Mouse (Mus musculus): ENCODE measurements around the gene Pomgnt2. TPM values are rescaled to one million over a fixed set of nuclear protein-coding genes. Genes with fewer than 3 reads are reported as not detected.
A peak's percentile ranks its signal among the peaks of the same experiment; 100 is the strongest.

Gene Pomgnt2
- polyA plus RNA-seq, 1 experiment from 2014 or later, result 2.9 TPM

DNA sequence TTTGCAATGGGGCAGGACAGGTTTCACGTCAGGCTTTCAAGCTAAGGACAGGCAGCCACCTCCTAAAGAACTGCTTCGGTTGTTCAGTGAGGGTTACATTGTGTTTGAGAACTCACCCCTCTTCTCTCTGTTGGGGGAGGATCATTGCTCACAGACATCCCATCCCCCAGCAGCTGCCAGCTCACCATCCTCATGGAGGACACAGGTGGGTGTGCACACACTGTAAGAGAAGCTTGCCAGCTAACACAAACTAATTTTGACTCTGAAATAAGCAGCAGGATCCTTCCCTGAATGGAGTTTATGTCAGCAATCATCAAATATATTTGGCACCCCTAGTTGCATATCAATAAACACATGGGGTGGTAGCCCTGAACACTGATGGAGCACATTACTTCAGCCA is 15.9 kb upstream of the Pomgnt2 start:
- Histone ChIP-seq H3K27ac (replicated peaks) (no peak overlapping the region), H3K9ac (no peak overlapping the region), H3K4me3 (replicated peaks) (no peak overlapping the region), H3K4me2 (no peak overlapping the region), H3K4me1 (replicated peaks) (no peaks in the 10 kb centered on the region), H3K36me3 (replicated peaks) (no peaks in the 10 kb centered on the region), H3K27me3 (no peaks in the 10 kb centered on the region), H3K9me3 (replicated peaks) (no peaks in the 10 kb centered on the region)
- ATAC-seq (ENCODE audit: insufficient read depth), result no peak
- WGBS (ENCODE audit: insufficient replicate concordance), result 69% methylated on average over 2 of the region's 2 CpGs

DNA sequence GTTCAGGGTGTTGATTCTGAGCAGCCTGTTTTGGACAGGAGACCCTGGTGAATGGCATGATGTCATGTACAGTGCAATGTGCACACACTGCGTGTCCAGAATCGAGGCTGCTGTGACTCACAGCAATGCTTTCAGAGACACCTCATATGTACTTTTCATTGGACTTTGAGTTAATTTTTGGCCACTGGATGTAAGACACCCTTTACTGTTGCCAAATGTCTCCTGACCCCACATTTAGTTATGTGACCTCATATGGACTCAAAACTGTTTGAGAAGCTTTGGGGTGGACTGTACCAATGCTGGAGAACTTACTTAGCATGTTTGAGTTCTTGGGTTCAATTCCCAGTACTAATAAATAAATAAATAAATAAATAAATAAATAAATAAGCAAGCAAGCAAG is 13.8 kb upstream of the Pomgnt2 start:
- Histone ChIP-seq H3K27me3 (no peaks in the 10 kb centered on the region), H3K4me1 (replicated peaks) (no peaks in the 10 kb centered on the region), H3K9ac (no peak overlapping the region), H3K36me3 (replicated peaks) (no peaks in the 10 kb centered on the region), H3K27ac (replicated peaks) (no peak overlapping the region), H3K9me3 (replicated peaks) (no peaks in the 10 kb centered on the region), H3K4me3 (replicated peaks) (no peak overlapping the region), H3K4me2 (no peak overlapping the region)
- ATAC-seq (ENCODE audit: insufficient read depth), result no peak
- WGBS (ENCODE audit: insufficient replicate concordance), result 53% methylated on average over 2 of the region's 2 CpGs

DNA sequence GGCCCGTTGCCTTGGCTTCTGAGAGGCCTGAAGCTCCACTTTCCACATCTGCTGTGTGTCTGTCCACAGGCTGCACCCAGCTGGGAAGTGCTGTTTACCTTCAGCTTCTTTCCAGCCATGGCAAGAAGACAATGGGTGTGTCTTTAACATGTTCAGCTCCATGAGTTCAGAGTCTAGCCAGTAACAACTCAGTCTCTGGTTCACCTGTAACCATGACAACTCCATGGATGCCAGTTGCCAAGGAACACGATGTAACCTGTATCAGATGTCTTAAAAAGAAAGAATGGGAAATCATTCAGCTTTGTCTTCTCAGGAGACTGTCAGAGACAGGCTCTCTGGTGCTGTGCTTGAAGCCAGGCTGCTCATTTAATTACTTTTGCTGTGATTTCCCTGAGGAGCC is 12.0 kb upstream of the Pomgnt2 start:
- Histone ChIP-seq H3K36me3 (replicated peaks) (no peaks in the 10 kb centered on the region), H3K27ac (replicated peaks) (no peak overlapping the region), H3K4me2 (no peak overlapping the region), H3K9ac (no peak overlapping the region), H3K27me3 (no peaks in the 10 kb centered on the region), H3K4me1 (replicated peaks) (no peaks in the 10 kb centered on the region), H3K9me3 (replicated peaks) (no peaks in the 10 kb centered on the region), H3K4me3 (replicated peaks) (no peak overlapping the region)
- ATAC-seq (ENCODE audit: insufficient read depth), result no peak
- 27% methylated on average over 2 of the region's 2 CpGs for WGBS (ENCODE audit: insufficient replicate concordance)

DNA sequence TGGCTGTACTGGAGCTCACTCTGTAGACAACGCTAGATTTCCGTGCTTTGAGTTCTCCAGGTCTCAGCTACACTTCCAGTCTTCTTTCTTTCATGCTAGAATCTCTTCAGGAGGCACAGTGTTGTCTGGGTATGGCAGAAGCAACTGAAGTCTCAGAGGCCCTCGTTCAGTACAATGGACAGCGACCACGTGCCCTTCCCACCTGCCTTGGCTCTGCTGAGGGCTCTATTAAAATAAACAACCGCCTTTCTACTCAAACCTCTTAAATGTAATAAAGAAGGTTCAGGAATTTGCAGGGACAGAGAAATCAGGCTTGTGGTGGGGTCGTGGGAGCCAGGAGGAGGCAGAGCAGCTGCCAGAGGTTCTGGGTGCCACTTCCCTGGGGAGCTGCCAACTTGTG is 9.7 kb upstream of the Pomgnt2 start:
- H3K4me3 ChIP-seq (replicated peaks), result no peak overlapping the region
- H3K27ac ChIP-seq (replicated peaks), result no peak overlapping the region
- 10% methylated on average over 7 of the region's 7 CpGs for WGBS (ENCODE audit: insufficient replicate concordance)
- H3K27me3 ChIP-seq, result no peaks in the 10 kb centered on the region
- H3K9me3 ChIP-seq (replicated peaks), result no peaks in the 10 kb centered on the region
- H3K4me1 ChIP-seq (replicated peaks), result no peaks in the 10 kb centered on the region
- no peak for ATAC-seq (ENCODE audit: insufficient read depth)
- no peaks in the 10 kb centered on the region for H3K36me3 ChIP-seq (replicated peaks)
- no peak overlapping the region for H3K4me2 ChIP-seq
- no peak overlapping the region for H3K9ac ChIP-seq

DNA sequence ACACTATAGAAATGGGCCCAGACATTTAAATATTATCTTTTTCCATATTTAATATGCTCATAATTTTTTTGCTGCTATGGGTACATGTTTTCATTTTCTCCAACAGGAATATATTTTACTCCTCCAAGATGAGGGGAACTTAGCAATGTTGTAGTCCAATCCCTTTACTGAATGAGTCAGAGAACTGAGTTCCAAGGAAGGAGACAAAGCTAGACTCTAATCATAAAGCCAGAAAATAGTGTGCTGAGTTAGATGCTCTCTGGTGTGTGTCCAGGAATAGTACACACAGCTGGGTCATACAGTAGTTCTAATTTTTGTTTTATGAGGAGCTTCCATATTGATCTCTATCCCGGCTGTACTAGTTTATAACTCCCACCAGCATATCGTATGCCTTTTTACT is 9.3 kb upstream of the Pomgnt2 start:
- no peak overlapping the region for H3K9ac ChIP-seq
- 62% methylated on average over 2 of the region's 2 CpGs for WGBS (ENCODE audit: insufficient replicate concordance)
- H3K4me3 ChIP-seq (replicated peaks), result no peak overlapping the region
- H3K27ac ChIP-seq (replicated peaks), result no peak overlapping the region
- no peaks in the 10 kb centered on the region for H3K36me3 ChIP-seq (replicated peaks)
- ATAC-seq (ENCODE audit: insufficient read depth), result no peak
- H3K9me3 ChIP-seq (replicated peaks), result no peaks in the 10 kb centered on the region
- no peak overlapping the region for H3K4me2 ChIP-seq
- no peaks in the 10 kb centered on the region for H3K27me3 ChIP-seq
- H3K4me1 ChIP-seq (replicated peaks), result no peaks in the 10 kb centered on the region

DNA sequence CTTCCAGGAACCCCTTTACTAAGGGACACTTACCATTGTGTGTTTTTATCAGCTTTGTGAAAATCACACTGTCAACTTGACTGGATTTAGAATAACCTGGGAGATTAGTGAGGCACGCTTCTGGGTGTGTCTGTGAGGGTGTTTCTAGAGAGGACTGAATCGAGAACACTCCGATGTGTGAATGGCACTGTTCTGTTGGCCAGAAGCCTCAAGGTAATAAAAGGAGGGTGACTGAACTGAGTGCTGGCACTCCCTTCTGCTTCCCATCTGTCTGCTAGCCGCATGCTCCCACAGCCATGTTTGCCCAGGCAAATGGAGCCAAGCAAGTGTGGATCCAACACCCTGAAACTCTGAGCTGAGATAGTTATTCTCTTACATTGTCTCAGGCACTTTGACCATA is 1.1 kb upstream of the Pomgnt2 start:
- H3K4me1 ChIP-seq (replicated peaks), result peaks cover 4% of the 10 kb centered on the region; the same call in 1 of the 2 replicates
- H3K9ac ChIP-seq, result no peak overlapping the region
- ATAC-seq (ENCODE audit: insufficient read depth), result no peak
- H3K27me3 ChIP-seq, result peaks cover 17% of the 10 kb centered on the region
- H3K4me3 ChIP-seq (replicated peaks), result no peak overlapping the region
- no peak overlapping the region for H3K4me2 ChIP-seq
- no peaks in the 10 kb centered on the region for H3K36me3 ChIP-seq (replicated peaks)
- H3K9me3 ChIP-seq (replicated peaks), result no peaks in the 10 kb centered on the region
- 54% methylated on average over 4 of the region's 4 CpGs for WGBS (ENCODE audit: insufficient replicate concordance)
- H3K27ac ChIP-seq (replicated peaks), result no peak overlapping the region

DNA sequence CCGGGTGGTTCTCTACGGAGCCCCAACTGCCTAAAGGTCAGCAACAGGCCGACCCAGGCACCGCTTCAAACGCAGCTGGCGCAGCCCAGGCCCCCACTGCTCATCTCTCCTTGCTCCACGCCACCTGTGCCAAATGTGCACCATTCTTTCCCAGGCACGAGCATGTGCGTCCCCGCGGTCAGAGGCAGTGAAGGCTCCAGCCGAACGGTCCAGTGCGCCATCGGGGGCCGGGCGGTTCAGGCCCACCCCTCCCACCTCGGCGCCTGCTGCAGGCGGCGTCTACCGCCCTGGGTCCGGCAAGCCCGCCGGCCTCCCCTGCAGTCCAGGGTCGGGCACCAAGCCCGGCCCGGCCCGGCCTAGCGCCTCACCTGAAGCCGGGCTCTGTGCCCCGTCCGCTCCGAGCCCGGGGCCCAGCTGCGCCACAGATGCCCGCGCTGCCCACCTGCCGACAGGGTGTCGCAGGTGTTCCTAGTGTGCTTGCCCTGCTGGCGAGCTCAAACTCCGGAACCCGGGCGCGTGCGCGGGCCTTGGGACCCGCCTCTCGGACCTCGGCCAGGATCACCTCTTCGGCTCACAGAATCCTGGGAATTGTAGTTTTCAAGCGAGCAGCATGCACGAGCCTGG is 1.3 kb downstream of the Pomgnt2 start:
- Histone ChIP-seq H3K4me1 (replicated peaks) (peaks cover 4% of the 10 kb centered on the region; the same call in 1 of the 2 replicates), H3K4me3 (replicated peaks) (peak overlapping the region; percentile 63), H3K27ac (replicated peaks) (no peak overlapping the region), H3K36me3 (replicated peaks) (no peaks in the 10 kb centered on the region), H3K9me3 (replicated peaks) (no peaks in the 10 kb centered on the region), H3K27me3 (peaks cover 17% of the 10 kb centered on the region), H3K9ac (peak overlapping the region; percentile 39), H3K4me2 (peak overlapping the region; percentile 71)
- WGBS (ENCODE audit: insufficient replicate concordance), result under 1% methylated on average over 53 of the region's 53 CpGs
- peak; percentile 49 for ATAC-seq (ENCODE audit: insufficient read depth)

DNA sequence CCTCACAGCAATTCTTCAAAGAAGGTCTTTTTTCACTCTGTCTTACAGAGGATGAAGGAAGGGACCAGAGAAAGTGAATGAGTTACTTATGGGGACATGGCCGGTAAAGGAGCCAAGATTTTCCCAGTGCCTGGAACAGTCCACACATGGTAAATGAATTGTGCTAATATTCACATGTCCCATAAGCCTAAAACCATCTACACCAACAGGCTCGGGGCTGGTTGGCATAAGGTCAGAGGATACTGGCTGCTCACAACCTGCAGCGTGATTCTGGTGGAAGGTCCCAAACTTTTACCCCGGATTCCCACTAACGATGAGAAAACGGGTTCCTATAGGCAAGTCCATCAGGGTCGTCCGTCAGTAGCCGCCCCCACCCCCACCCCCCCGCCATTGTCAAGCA is 1.8 kb downstream of the Pomgnt2 start:
- ATAC-seq (ENCODE audit: insufficient read depth), result no peak
- peak overlapping the region; percentile 39; the same call in 1 of the 2 replicates for H3K9ac ChIP-seq

DNA sequence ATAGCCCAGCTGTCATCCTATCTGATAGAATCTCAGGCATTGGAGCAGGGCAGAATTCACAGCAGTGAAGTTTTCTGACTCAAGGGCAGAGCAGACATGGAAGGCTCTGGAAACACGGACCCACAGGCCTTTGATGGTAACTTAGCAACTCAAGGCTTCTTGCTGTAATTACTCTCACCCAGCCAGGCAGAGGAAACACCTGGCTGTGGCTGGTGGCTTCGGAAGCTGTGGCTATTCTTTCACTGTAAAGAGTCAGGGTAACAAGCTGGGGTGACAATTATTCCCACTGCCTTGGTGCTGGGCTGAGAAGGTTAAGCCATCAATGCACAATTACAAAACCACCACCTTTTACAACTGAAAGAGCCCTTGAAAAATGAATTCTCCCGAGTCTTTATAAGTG is 3.9 kb downstream of the Pomgnt2 start:
- Histone ChIP-seq H3K36me3 (replicated peaks) (no peaks in the 10 kb centered on the region), H3K9me3 (replicated peaks) (no peaks in the 10 kb centered on the region), H3K27me3 (peaks cover 17% of the 10 kb centered on the region), H3K4me2 (no peak overlapping the region), H3K9ac (no peak overlapping the region), H3K4me1 (replicated peaks) (peaks cover 4% of the 10 kb centered on the region; the same call in 1 of the 2 replicates), H3K27ac (replicated peaks) (no peak overlapping the region), H3K4me3 (replicated peaks) (no peak overlapping the region)
- no peak for ATAC-seq (ENCODE audit: insufficient read depth)
- 24% methylated on average over 3 of the region's 3 CpGs for WGBS (ENCODE audit: insufficient replicate concordance)

More for the DNA sequence above, 1.8 kb downstream of the Pomgnt2 start:
- Histone ChIP-seq H3K27me3 (peaks cover 17% of the 10 kb centered on the region), H3K4me1 (replicated peaks) (peaks cover 4% of the 10 kb centered on the region; the same call in 1 of the 2 replicates), H3K4me3 (replicated peaks) (peak overlapping the region; percentile 63), H3K36me3 (replicated peaks) (no peaks in the 10 kb centered on the region), H3K4me2 (peak overlapping the region; percentile 71), H3K27ac (replicated peaks) (no peak overlapping the region), H3K9me3 (replicated peaks) (no peaks in the 10 kb centered on the region)
- WGBS (ENCODE audit: insufficient replicate concordance), result 17% methylated on average over 10 of the region's 10 CpGs

DNA sequence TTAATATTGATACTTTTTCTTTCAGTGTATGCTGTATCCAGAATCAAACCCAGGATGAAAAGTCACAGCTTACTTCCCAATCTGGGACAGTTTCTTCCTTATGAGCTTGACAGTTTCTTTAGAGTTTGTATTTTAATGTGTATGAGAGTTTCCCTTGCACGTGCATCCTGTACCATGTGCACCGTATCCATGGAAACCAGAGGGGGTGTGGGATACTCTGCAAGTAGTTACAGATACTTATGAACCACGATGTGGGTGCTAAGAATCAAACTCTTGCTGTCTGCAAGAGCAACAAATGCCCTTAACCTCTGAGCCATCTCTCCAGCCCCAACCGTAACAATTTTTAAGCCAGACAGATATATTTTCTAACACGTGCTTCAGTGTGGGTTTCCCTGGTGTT is 5.9 kb downstream of the Pomgnt2 start:
- Histone ChIP-seq H3K9me3 (replicated peaks) (no peaks in the 10 kb centered on the region), H3K4me1 (replicated peaks) (peaks cover 4% of the 10 kb centered on the region; the same call in 1 of the 2 replicates), H3K4me3 (replicated peaks) (no peak overlapping the region), H3K27me3 (peaks cover 13% of the 10 kb centered on the region), H3K9ac (no peak overlapping the region), H3K4me2 (no peak overlapping the region), H3K27ac (replicated peaks) (no peak overlapping the region), H3K36me3 (replicated peaks) (no peaks in the 10 kb centered on the region)
- WGBS (ENCODE audit: insufficient replicate concordance), result 54% methylated on average over 5 of the region's 5 CpGs
- ATAC-seq (ENCODE audit: insufficient read depth), result no peak

DNA sequence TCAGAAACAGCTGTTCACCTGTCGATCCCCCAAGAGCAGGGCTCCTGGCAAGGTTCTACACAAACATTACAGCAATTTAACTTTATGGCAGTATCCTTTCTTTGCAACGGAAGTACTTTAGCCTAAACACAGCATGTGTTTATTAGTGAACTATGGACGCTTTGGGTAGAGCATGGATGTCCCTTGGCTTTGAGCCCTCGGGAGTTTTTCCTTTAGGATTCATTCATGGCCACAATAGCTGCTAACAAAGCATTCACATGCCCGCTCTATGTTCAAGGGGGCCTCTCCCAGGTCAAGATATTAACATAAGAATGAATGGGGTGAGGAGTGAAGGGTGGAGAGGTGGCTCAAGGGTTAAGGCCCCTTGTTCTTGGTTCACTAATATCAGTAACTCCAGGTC is 7.4 kb downstream of the Pomgnt2 start:
- 59% methylated on average over 5 of the region's 5 CpGs for WGBS (ENCODE audit: insufficient replicate concordance)
- Histone ChIP-seq H3K36me3 (replicated peaks) (no peaks in the 10 kb centered on the region), H3K9me3 (replicated peaks) (no peaks in the 10 kb centered on the region), H3K9ac (no peak overlapping the region), H3K27me3 (no peaks in the 10 kb centered on the region), H3K4me1 (replicated peaks) (peaks cover 4% of the 10 kb centered on the region; the same call in 1 of the 2 replicates), H3K4me2 (no peak overlapping the region), H3K4me3 (replicated peaks) (no peak overlapping the region), H3K27ac (replicated peaks) (no peak overlapping the region)
- ATAC-seq (ENCODE audit: insufficient read depth), result no peak

DNA sequence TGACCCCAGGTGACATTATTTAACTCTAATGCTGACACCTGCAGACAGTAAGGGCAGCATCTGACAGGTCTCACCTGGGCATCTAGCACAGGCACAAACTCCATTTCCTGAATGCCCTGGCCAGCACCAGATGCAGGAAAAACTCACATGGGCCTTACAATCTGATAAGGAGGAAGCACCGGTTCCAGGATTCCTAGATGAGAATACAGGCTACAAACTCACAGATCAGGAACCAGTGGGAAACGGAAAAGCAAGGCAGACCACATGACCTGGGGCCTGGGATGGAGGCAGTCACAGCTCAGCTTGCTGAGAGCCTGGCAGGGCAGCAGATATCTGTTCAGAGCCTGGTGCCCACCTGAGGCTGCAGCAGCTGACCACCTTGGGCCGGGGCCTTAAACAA is 8.0 kb downstream of the Pomgnt2 start:
- no peak overlapping the region for H3K4me3 ChIP-seq (replicated peaks)
- no peaks in the 10 kb centered on the region for H3K27me3 ChIP-seq
- ATAC-seq (ENCODE audit: insufficient read depth), result no peak
- H3K9ac ChIP-seq, result no peak overlapping the region
- peaks cover 4% of the 10 kb centered on the region; the same call in 1 of the 2 replicates for H3K4me1 ChIP-seq (replicated peaks)
- H3K27ac ChIP-seq (replicated peaks), result no peak overlapping the region
- H3K4me2 ChIP-seq, result no peak overlapping the region
- WGBS (ENCODE audit: insufficient replicate concordance), result 45% methylated on average over 3 of the region's 3 CpGs
- H3K36me3 ChIP-seq (replicated peaks), result no peaks in the 10 kb centered on the region
- H3K9me3 ChIP-seq (replicated peaks), result no peaks in the 10 kb centered on the region
